Mouse (Mus musculus) CH12.LX (cell line): ENCODE measurements at regions not wholly inside any gene's neighbourhood (a gene's known extent, or its start where the extent isn't known, plus 50 kb on each side); places are given as distances from the start of the nearest gene placed in this dataset.

Experiments used
- DNase-seq: peaks from one replicate; pipeline ENCODE4 v3.0.0-alpha.2; 2013; ENCODE audit errors: extremely low read depth
- H3K27ac ChIP-seq: 2 replicates; pipeline ENCODE4 v1.5.1; 2012; ENCODE audit warnings: low read depth, mild to moderate bottlenecking, control low read depth, moderate library complexity; ENCODE audit not compliant: insufficient read depth
- H3K27me3 ChIP-seq: replicated peaks from 2 replicates; pipeline ENCODE3; 2012; ENCODE audit warnings: inconsistent platforms
- H3K36me3 ChIP-seq, 2 experiments: replicated peaks in 1 of 2; 2 replicates each; pipeline versions ENCODE3 to v1.6.1; 2012; ENCODE audit warnings: inconsistent platforms in 1 of 2, low read length in 1 of 2, mild to moderate bottlenecking in 1 of 2, mixed read lengths in 1 of 2, moderate library complexity in 1 of 2; ENCODE audit not compliant: control insufficient read depth in 1 of 2, insufficient read depth in 1 of 2
- H3K4me1 ChIP-seq, 2 experiments: 2 replicates each; pipeline ENCODE4 v1.6.1; 2012; ENCODE audit warnings: inconsistent platforms in 1 of 2, moderate library complexity in 1 of 2; ENCODE audit not compliant: insufficient read depth in 2 of 2, control insufficient read depth in 1 of 2
- H3K4me2 ChIP-seq: 2 replicates; pipeline ENCODE4 v1.6.1; 2012; ENCODE audit warnings: low read depth, mild to moderate bottlenecking, control low read depth; ENCODE audit not compliant: poor library complexity, insufficient read depth, severe bottlenecking
- H3K4me3 ChIP-seq, 3 experiments: fragments of 150-350 bp in 1 of 3; sonication (generic) in 1 of 3; replicated peaks in 1 of 3; 2 replicates each; pipeline versions ENCODE3 to v1.5.1; 2011 to 2012; ENCODE audit warnings: low read depth in 2 of 3, low read length in 2 of 3, mild to moderate bottlenecking in 2 of 3, moderate library complexity in 2 of 3, control low read depth in 1 of 3, improper control_type of control experiment in 1 of 3, inconsistent platforms in 1 of 3, mixed read lengths in 1 of 3; ENCODE audit not compliant: poor library complexity in 1 of 3
- H3K79me2 ChIP-seq: replicated peaks from 2 replicates; pipeline ENCODE4 v1.6.1; 2012; ENCODE audit warnings: mild to moderate bottlenecking, moderate library complexity; ENCODE audit not compliant: control insufficient read depth, poor library complexity, insufficient read depth, severe bottlenecking; ENCODE audit errors: extremely low read depth
- H3K9ac ChIP-seq: 2 replicates; pipeline ENCODE4 v1.6.1; 2012; ENCODE audit warnings: low read depth, mild to moderate bottlenecking, control low read depth, moderate library complexity; ENCODE audit not compliant: insufficient read depth
- H3K9me3 ChIP-seq: replicated peaks from 2 replicates; pipeline ENCODE3; 2012; ENCODE audit warnings: low read length, inconsistent platforms, mixed read lengths
- BHLHE40 ChIP-seq: IDR thresholded peaks from 2 replicates; pipeline ENCODE4 v1.6.1; 2011; ENCODE audit warnings: mild to moderate bottlenecking, low read depth, low read length, improper control_type of control experiment
- CHD1 ChIP-seq: IDR thresholded peaks from 2 replicates; pipeline ENCODE4 v1.6.1; 2012; ENCODE audit warnings: low read depth, low read length, improper control_type of control experiment, inconsistent platforms
- ELF1 ChIP-seq: IDR thresholded peaks from 2 replicates; pipeline ENCODE4 v1.6.1; 2014; ENCODE audit warnings: low read depth, mild to moderate bottlenecking, inconsistent platforms, low read length, improper control_type of control experiment
- EP300 ChIP-seq: IDR thresholded peaks from 2 replicates; pipeline ENCODE4 v1.6.1; 2011; ENCODE audit warnings: low read length, improper control_type of control experiment
- ETS1 ChIP-seq: conservative IDR thresholded peaks from 2 replicates; pipeline ENCODE4 v1.6.1; 2012; ENCODE audit warnings: low read depth, mild to moderate bottlenecking, inconsistent platforms, low read length, improper control_type of control experiment, moderate library complexity
- GABPA ChIP-seq: IDR thresholded peaks from 2 replicates; pipeline ENCODE4 v1.6.1; 2012; ENCODE audit warnings: low read depth, low read length, improper control_type of control experiment, inconsistent platforms; ENCODE audit not compliant: insufficient replicate concordance
- HCFC1 ChIP-seq: IDR thresholded peaks from 2 replicates; pipeline ENCODE4 v1.6.1; 2012; ENCODE audit warnings: low read depth, mild to moderate bottlenecking, inconsistent platforms, low read length, improper control_type of control experiment
- IRF4 ChIP-seq: IDR thresholded peaks from 2 replicates; pipeline ENCODE4 v1.6.1; 2014; ENCODE audit warnings: low read depth, mild to moderate bottlenecking, inconsistent platforms, low read length, improper control_type of control experiment
- JUND ChIP-seq: conservative IDR thresholded peaks from 2 replicates; pipeline ENCODE4 v1.6.1; 2011; ENCODE audit warnings: low read depth, low read length, improper control_type of control experiment
- KAT2A ChIP-seq: IDR thresholded peaks from 2 replicates; pipeline ENCODE4 v1.6.1; 2012; ENCODE audit warnings: low read length, improper control_type of control experiment, inconsistent platforms; ENCODE audit not compliant: insufficient replicate concordance
- MAFK ChIP-seq: IDR thresholded peaks from 2 replicates; pipeline ENCODE4 v1.6.1; 2011; ENCODE audit warnings: low read length, improper control_type of control experiment; ENCODE audit not compliant: insufficient replicate concordance
- MAX ChIP-seq: IDR thresholded peaks from 2 replicates; pipeline ENCODE4 v1.6.1; 2011; ENCODE audit warnings: low read length, improper control_type of control experiment
- MAZ ChIP-seq: IDR thresholded peaks from 2 replicates; pipeline ENCODE4 v1.6.1; 2012; ENCODE audit warnings: low read depth, mild to moderate bottlenecking, inconsistent platforms, low read length, improper control_type of control experiment, moderate library complexity
- MYC ChIP-seq: IDR thresholded peaks from 2 replicates; pipeline ENCODE4 v1.6.1; 2011; ENCODE audit warnings: low read depth, mild to moderate bottlenecking, improper control_type of control experiment, low read length
- NRF1 ChIP-seq: IDR thresholded peaks from 2 replicates; pipeline ENCODE4 v1.6.1; 2014; ENCODE audit warnings: low read depth, mild to moderate bottlenecking, inconsistent platforms, low read length, improper control_type of control experiment, moderate library complexity
- PAX5 ChIP-seq: IDR thresholded peaks from 2 replicates; pipeline ENCODE4 v1.6.1; 2012; ENCODE audit warnings: low read length, inconsistent platforms, mixed read lengths
- POLR2A ChIP-seq: IDR thresholded peaks from 2 replicates; pipeline ENCODE4 v1.6.1; 2011; ENCODE audit warnings: low read depth, mild to moderate bottlenecking, improper control_type of control experiment, low read length
- POLR2AphosphoS2 ChIP-seq: IDR thresholded peaks from 2 replicates; pipeline ENCODE4 v1.6.1; 2011; ENCODE audit warnings: low read depth, low read length, improper control_type of control experiment
- RCOR1 ChIP-seq: conservative IDR thresholded peaks from 2 replicates; pipeline ENCODE4 v1.6.1; 2012; ENCODE audit warnings: low read depth, mild to moderate bottlenecking, inconsistent platforms, low read length, improper control_type of control experiment
- SIN3A ChIP-seq: IDR thresholded peaks from 2 replicates; pipeline ENCODE4 v1.6.1; 2012; ENCODE audit warnings: low read length, improper control_type of control experiment, inconsistent platforms
- SMC3 ChIP-seq: IDR thresholded peaks from 2 replicates; pipeline ENCODE4 v1.6.1; 2011; ENCODE audit warnings: low read depth, low read length, improper control_type of control experiment
- TBP ChIP-seq: conservative IDR thresholded peaks from 2 replicates; pipeline ENCODE4 v1.6.1; 2011; ENCODE audit warnings: low read depth, low read length, improper control_type of control experiment
- UBTF ChIP-seq: IDR thresholded peaks from 2 replicates; pipeline ENCODE4 v1.6.1; 2012; ENCODE audit warnings: low read depth, mild to moderate bottlenecking, inconsistent platforms, low read length, improper control_type of control experiment, moderate library complexity
- USF1 ChIP-seq: IDR thresholded peaks from 2 replicates; pipeline ENCODE4 v1.6.1; 2014; ENCODE audit warnings: low read depth, mild to moderate bottlenecking, inconsistent platforms, low read length, improper control_type of control experiment
- USF2 ChIP-seq: conservative IDR thresholded peaks from 2 replicates; pipeline ENCODE4 v1.6.1; 2011; ENCODE audit warnings: low read depth, low read length, improper control_type of control experiment
- ZC3H11A ChIP-seq: IDR thresholded peaks from 2 replicates; pipeline ENCODE4 v1.6.1; 2012; ENCODE audit warnings: low read depth, mild to moderate bottlenecking, inconsistent platforms, low read length, improper control_type of control experiment
- dilution Hi-C: fragments of 300-500 bp; cut with MboI; formaldehyde crosslinking; loops from 2 replicates; pipeline ENCODE4 v1.14.3; 2020; ENCODE audit warnings: low sequenced_read_pairs; ENCODE audit not compliant: extremely low pct_unique_long_range_greater_than_20kb, extremely low pct_ligation_motif_present
- in situ Hi-C: fragments of 300-500 bp; cut with MboI; formaldehyde crosslinking; loops from 3 replicates; pipeline ENCODE4 v1.14.3; 2019; ENCODE audit warnings: low sequenced_read_pairs, low pct_ligation_motif_present, low pct_unique_long_range_greater_than_20kb, mixed read lengths

- no peak overlapping the region for H3K9ac ChIP-seq
- no peak overlapping the region for H3K27ac ChIP-seq
Measured at GRCm38 (mm10) chr9:27685325-27685724, 105.2 kb upstream of the Opcml start.

GRCm38 (mm10) chr9:27691616-27692015, 99.0 kb upstream of the Opcml start:
- peaks cover 0 to 2% of the 10 kb centered on the region in 2 experiments; a peak in 1 of 4 replicates for H3K4me1 ChIP-seq
- in situ Hi-C loops, result no loop called here
- H3K27ac ChIP-seq, result no peak overlapping the region
- no peaks in the 10 kb centered on the region for H3K9me3 ChIP-seq
- dilution Hi-C loops, result no loop called here
- H3K9ac ChIP-seq, result no peak overlapping the region
- H3K4me2 ChIP-seq, result no peak overlapping the region
- no peaks in the 10 kb centered on the region for H3K79me2 ChIP-seq
- H3K4me3 ChIP-seq, result no peak overlapping the region
- TF ChIP-seq JUND (no peak), KAT2A (no peak), NRF1 (no peak), USF2 (no peak), MYC (no peak), PAX5 (no peak), BHLHE40 (no peak), RCOR1 (no peak), EP300 (no peak), MAFK (no peak), CHD1 (no peak), GABPA (no peak), ETS1 (no peak), ZC3H11A (no peak), ELF1 (no peak), HCFC1 (no peak), SIN3A (no peak)
- TF ChIP-seq, all 38 proteins: peak for 0
- Histone ChIP-seq H3K27me3 (no peaks in the 10 kb centered on the region), H3K36me3 (no peaks in the 10 kb centered on the region)
- no peak for DNase-seq

More at GRCm38 (mm10) chr9:27685325-27685724, 105.2 kb upstream of the Opcml start:
- Histone ChIP-seq H3K36me3 (no peaks in the 10 kb centered on the region), H3K9me3 (no peaks in the 10 kb centered on the region), H3K4me3 (no peak overlapping the region)
- no peak for TF ChIP-seq MAX
- no peak for TF ChIP-seq UBTF
- no peak for TF ChIP-seq IRF4
- TF ChIP-seq POLR2AphosphoS2, result no peak
- no peak for TF ChIP-seq SMC3
- no peak for TF ChIP-seq EP300
- no peak for TF ChIP-seq KAT2A
- no peak for TF ChIP-seq RCOR1
- no peak for TF ChIP-seq ETS1
- TF ChIP-seq MAZ, result no peak
- no peak for TF ChIP-seq POLR2A
- TF ChIP-seq ZC3H11A, result no peak
- no peak for TF ChIP-seq USF1
- no peak for TF ChIP-seq TBP
- TF ChIP-seq, all 38 proteins: peak for 0
- H3K27me3 ChIP-seq, result no peaks in the 10 kb centered on the region
- H3K4me1 ChIP-seq, result peaks cover 0 to 4% of the 10 kb centered on the region in 2 experiments; a peak in 1 of 4 replicates
- dilution Hi-C loops (no loop called here), in situ Hi-C loops (no loop called here)
- no peak for DNase-seq
- H3K4me2 ChIP-seq, result no peak overlapping the region
- H3K79me2 ChIP-seq, result no peaks in the 10 kb centered on the region
